Mouse (Mus musculus) kidney, adult 2 months (tissue): ENCODE results near the gene Ccdc106.
"Not testable (repeated sequence)": the region's sequence is repeated elsewhere in the genome, so short reads cannot be mapped to it uniquely, and the experiment has no call there.

Experiments used
- CTCF ChIP-seq: fragments of 200-500 bp; conservative IDR thresholded peaks from 2 replicates; pipeline ENCODE4 v1.5.1; 2011; ENCODE audit warnings: low read depth, mild to moderate bottlenecking, control low read depth, low read length, moderate library complexity, mixed read lengths; ENCODE audit not compliant: insufficient read depth, insufficient read length
- POLR2A ChIP-seq: fragments of 200-500 bp; IDR thresholded peaks from one replicate; pipeline ENCODE4 v1.6.1; 2011; ENCODE audit warnings: low read depth, low read length, control low read depth

DNA sequence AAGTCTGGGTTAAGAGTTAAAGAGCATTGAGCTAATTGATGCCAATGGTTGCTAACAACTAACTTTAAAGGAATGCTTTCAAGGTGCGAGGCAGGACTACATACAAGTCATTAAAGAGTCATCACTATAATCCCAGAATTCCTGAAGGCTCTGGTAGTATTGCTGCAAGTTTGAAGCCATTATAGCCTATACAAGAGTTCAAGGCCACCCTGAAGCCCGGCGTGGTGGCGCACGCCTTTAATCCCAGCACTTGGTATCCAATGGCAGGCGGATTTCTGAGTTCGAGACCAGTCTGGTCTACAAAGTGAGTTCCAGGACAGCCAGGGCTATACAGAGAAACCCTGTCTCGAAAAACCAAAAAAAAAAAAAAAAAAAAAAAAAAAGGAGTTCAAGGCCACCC, 777 bp upstream of the Ccdc106 start:
- TF ChIP-seq POLR2A, CTCF: not testable (repeated sequence)
